Mouse (Mus musculus) MEL (cell line): ENCODE measurements around the gene Emc3.

Experiments
- GATA1 ChIP-seq: IDR thresholded peaks from 2 replicates; pipeline ENCODE4 v1.6.1; 2011; ENCODE audit warnings: low read depth, low read length, improper control_type of control experiment
- POLR2A ChIP-seq, 2 experiments: IDR thresholded peaks; 2 replicates each; pipeline ENCODE4 v1.6.1; 2011 to 2012; ENCODE audit warnings: low read length in 2 of 2, mild to moderate bottlenecking in 2 of 2, control low read depth in 1 of 2, improper control_type of control experiment in 1 of 2, low read depth in 1 of 2, moderate library complexity in 1 of 2; ENCODE audit not compliant: control insufficient read depth in 1 of 2, insufficient read depth in 1 of 2, poor library complexity in 1 of 2
- POLR2AphosphoS2 ChIP-seq: IDR thresholded peaks from 2 replicates; pipeline ENCODE4 v1.6.1; 2011; ENCODE audit warnings: low read length, improper control_type of control experiment
- ZNF384 ChIP-seq: IDR thresholded peaks from 2 replicates; pipeline ENCODE4 v1.6.1; 2012; ENCODE audit warnings: low read depth, mild to moderate bottlenecking, inconsistent platforms, low read length, improper control_type of control experiment

DNA sequence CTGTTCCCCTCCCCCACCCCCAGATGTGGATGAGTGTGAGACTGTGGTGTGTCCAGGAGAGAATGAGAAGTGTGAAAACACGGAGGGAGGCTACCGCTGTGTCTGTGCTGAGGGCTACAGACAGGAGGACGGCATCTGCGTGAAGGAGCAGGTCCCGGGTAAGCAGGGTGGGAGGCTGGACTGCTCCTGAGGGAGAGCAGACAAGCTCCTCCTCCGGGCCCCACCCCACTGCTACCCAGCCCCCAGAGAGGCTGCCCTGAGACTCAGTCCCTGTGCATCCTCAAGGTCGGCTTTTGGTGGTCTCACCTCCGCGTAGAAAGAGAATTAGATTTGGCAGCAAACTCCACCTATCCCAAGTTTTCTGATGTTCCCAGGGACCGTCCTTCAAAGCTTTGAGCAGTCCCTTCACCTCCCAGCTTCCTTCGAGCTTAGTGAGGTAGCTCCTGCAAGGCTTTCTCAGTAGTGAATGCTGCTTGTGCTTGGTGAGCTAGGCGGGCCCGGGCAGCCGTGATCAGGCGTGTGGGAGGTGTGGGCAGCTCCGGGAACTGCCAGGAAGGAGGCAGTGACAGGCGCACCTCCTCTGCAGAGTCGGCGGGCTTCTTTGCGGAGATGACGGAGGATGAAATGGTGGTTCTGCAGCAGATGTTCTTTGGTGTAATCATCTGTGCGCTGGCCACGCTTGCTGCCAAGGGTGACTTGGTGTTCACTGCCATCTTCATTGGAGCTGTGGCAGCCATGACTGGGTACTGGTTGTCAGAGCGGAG, 39.2 kb downstream of the Emc3 start:
- TF ChIP-seq POLR2AphosphoS2 (no peak), POLR2A (IDR thresholded peaks at IDR 0.05; ENCODE audit: control insufficient read depth in 1 of 2, insufficient read depth in 1 of 2, low read depth in 1 of 2, low read length in 2 of 2, poor library complexity in 1 of 2) (no peak), GATA1 (no peak), ZNF384 (no peak)
